Mouse (Mus musculus): ENCODE data around the gene Ccdc15.
"Not testable (repeated sequence)": the region's sequence is repeated elsewhere in the genome, so short reads cannot be mapped to it uniquely, and the experiment has no call there.

Gene Ccdc15

DNA sequence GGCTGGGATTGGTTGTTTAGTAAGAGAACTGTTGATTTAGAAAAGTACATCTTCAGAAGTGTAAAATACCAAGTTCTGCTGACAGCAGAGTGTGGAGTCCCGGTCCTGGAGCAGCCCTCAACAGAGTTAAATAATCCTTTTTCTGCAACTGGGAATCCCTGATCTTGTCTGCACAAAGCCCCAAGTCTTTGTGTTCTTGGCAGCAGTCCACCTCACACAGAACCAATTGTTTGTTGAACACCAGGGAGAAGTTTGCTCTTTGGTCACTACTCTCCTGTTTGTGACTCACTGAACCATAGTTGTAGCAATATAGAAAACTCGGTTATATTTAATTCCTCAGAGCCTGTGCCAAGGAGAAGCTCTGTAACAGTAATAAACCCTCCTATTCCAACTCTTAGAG lies 3.0 kb upstream of the Ccdc15 start:
- DNase-seq (ENCODE audit: low spot score in 2 of 2), result no peak

DNA sequence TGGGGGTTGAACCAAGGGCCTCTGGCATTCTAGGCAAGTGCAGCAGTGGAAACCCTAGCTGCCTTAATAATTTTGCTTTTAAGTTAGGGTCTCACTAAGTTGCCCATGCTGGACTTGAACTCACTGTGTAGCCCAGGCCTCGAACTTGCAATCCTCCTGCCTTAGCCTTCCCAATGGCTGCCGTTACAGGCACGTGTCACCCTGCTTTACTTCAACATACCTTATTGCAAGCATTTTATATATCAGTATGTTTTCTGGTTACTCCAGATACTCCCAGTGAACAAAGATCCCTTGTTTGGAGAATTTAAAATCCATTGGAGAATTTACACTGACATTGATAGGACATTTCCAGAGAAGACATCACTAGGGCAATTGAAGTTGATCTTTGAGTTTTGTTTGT lies 818 bp upstream of the Ccdc15 start:
- DNase-seq (ENCODE audit: low spot score in 2 of 2), result no peak

DNA sequence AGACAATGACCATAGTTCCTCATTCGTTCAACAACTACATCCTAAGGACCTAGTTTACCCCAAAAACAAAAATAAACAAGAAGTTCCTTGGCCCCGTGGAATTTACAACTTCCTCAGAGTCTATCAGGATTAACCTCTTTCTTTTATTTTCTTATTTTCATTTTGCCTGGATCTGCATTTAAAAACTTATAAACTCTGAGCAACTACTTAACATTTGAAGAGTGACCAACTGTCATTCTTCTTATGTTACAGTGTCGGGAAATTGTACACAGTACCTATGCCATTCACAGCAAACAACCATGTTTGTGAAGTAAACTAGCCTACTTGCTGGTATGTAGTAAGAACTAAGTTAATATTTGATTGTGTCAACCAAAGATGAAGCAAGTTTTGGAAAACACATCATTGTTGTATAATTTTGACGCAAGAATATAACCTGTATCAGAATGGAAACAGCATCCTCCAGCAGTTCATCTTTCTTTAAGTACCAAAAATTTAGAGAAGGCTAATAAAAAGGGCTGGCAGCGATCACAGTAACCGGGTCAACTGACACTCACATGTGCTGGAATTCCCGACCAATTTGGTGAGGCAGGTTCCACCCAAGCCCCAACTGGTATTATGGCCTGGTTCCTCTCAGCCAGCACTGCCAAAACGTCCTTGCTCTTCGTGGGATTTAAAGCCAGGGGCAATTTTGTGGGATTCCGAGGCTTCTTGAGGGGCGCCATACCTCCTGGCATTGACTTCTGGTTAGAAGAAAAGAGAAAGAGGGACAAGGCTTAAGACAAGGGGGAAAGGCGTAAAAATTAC lies 846 bp downstream of the Ccdc15 start:
- DNase-seq (ENCODE audit: low spot score in 2 of 2), result no peak

DNA sequence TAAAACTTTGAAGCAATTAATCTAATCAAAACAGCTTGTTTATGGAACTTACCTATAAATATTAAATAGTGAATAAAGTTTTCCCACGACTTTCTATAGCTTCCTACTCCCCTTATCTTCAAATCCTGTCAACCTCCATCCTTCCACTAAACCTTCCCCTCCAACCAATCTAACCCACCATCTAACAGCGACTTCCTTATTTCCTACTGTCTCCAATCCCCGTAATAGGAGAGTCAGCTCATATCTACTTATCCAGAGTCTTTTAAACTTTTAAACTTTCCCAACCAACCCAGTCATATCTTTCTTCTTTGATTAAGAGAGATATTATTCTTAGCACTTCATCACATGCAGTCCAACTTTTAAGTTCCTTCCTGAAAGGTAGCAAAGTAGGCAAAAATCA lies 2.8 kb downstream of the Ccdc15 start:
- DNase-seq (ENCODE audit: low spot score in 2 of 2), result no peak

DNA sequence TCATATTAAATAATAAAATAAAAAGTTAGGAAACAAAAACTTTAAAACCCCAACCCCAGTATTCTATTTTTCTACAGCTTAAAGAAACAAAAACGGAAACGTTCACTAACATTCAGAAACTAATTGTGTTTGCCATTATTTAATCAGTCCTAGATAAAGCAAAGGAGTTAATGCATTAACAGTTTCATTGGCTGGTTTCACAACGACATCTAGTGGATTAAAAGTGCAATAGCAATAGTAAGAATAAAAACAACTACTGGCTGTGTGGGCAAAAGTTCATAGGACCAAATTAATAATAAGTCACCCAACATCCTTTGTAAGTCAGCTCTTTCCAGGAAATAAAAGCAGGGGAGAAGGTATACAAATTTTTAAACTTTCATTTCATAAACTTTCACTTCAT lies 18.8 kb downstream of the Ccdc15 start:
- no peak for DNase-seq (ENCODE audit: low spot score in 2 of 2)

DNA sequence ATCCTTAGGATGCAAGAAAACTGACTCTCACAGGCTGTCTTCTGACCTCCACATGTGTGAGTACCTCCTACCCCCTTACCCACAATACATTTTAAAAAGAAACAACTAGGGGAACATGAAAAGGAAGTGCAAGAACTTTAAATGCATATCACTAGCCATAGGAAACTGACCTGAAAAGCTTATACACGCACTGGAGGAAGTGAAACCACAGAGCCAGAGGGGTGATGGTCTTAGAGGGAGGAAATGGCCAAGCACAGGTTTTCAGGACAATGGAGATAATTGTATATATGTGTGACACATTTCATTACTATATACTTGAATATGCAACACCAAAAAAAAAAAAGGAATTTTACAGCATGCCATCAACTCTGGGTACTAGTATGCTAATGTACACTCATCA lies 46.5 kb downstream of the Ccdc15 start:
- DNase-seq (ENCODE audit: low spot score in 2 of 2), result no peak

DNA sequence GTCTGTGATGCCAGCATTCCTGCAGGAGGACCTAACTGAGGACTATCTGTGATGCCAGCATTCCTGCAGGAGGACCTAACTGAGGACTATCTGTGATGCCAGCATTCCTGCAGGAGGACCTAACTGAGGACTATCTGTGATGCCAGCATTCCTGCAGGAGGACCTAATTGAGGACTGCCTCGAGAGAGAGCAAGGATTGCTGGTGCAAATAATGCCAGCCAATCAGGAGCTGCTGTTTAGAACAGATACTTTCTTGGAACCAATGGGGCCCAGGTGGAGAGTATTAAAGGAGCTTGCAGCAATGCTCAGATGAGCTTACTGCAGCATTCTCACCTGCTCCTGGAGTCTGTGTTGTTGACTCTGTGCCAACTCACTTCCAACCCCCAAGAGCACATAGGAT lies 47.7 kb downstream of the Ccdc15 start:
- not testable (repeated sequence) for DNase-seq (ENCODE audit: low spot score in 2 of 2)

DNA sequence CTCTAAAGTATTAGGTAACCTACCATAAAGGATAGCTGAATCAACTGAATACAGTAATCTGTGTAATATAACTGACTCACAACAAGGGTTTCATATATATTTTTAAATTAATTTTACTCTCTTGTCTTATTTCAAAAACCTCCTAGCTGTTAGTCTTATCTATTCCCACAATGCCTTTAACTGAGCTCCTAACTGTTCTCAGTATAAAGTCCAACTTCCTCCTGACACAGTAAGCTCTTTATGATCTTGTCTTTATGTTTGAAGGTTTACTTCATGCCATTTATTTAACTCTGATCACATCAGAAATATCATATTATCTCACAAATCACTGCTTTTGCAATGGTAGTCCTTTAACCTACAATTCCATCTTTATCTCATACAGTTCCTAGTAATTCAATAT lies 52.6 kb downstream of the Ccdc15 start:
- DNase-seq (ENCODE audit: low spot score in 2 of 2), result no peak

DNA sequence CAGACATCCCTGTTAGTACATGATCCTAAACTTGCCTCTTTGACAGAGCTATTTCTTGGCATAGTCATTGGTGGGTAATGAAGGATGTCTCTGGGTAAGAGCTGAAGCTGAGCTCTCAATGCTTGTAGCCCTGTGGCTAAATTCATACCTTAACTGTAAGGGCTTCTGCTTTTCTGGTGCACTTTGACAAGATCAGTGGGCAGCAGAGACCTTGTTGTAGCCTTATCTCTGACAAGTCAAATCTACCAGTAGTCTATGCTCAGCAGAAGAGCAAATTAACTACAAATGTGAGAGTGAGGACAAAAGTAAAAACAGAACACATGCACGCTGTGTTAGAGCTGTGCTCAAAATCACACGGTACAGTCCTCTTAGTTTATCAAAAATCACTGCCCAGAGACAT lies 81.6 kb downstream of the Ccdc15 start:
- DNase-seq (ENCODE audit: low spot score in 2 of 2), result no peak

DNA sequence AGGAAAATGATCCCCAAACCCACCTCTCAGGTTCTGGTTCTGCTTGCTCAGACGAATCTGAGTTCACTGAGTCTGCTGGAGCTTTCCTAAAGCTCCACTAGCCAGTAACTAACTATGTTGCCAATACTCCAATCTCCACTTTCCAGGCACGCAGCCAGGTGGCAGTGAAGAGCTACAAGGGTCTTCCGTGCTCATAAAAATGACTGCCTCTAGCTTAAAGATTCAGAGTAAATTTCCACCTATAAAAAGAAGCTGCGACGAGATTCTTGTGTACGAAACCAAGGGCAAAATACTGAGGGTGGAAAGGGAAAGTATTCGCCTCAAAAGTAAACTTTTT lies 92.4 kb downstream of the Ccdc15 start:
- peak in 1 of 2 experiments; percentile 30 for DNase-seq (ENCODE audit: low spot score in 2 of 2)

DNA sequence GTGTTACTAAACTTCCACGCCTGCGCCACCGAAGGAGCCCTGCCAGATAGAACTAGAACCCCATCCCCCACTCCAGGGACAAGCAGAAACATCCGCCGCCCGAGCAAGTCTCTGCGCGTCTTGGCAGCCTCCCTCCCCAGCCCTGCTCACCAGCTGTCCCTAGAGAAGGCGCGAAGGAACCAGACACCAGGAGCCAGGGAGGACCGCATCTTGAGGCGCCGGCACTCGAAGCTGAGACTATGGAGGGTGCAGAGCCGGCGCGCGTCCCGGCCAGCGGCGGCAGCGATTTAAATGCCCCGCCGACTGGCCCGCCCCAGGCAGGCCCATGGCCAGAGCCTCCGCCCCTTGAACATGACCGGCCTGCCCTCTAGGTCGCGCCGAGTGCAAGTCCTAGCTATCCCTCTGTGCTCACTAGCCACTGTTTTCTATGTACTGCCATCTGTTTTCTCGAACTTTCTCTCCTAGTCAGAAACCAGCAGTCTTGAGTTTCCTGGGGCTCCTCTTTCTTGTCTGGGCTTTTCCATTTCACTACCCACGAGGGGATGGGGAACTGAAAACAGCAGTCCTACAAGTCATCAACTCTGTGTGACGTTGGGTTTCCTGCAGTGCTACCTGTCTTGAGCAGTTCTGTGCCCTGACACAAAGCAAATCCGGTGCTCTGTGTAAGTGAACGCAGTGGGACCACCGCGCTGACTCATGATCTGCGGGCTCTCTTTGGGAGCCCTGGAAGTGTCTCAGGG lies 92.9 kb downstream of the Ccdc15 start, which contains the start of gene Slc37a2:
TSS of gene Slc37a2 (minus strand) at position 590 of the 740 bp plus-strand sequence.
- peak in 1 of 2 experiments; percentile 60 for DNase-seq (ENCODE audit: low spot score in 2 of 2)

DNA sequence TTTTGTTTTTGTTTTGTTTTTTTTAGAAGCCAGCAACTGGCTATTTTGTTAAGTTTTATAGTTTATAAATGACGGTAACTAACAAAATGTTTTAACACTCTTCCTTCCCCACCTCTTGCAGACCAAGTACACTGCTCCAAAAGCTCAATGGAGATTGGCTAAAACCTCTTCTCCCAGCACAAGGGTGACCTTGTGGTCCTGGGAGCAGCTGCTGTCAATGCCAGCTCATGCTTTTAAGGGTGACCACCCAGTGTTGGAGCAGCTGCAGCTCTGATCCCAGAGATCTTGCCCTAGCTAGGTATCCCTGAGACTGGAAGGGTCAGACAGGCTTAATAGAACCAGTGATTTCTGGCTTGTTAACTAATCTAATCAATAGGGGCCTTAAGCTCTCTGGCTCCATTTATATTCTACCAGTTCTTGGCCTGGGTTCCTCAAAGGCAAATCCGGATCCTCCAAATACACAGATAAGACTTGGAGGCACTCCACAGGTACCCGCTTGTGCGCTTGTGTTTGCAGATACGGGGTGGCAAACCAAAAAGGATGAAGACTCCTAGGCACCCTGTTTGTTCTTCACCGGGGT lies 93.6 kb downstream of the Ccdc15 start:
- no peak for DNase-seq (ENCODE audit: low spot score in 2 of 2)

DNA sequence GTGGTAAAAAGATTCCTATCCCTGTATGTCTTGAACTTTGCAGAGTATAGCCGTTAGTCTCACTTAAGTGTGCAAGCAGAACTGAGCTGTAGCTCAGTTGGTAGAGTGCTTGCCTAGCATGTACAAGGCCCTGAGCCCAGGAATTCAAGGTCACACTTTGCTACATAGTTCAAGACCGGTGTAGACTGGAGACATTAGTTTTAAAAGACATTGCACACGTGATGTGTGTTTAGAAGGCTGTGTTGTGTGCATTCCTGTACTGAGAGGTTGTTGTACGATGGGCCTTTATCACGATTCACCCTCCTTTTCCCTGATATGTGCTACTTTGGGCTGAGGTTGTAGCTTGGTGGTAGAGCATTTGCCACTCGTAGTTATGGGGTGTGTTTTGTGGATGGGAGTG lies 97.6 kb downstream of the Ccdc15 start:
- no peak for DNase-seq (ENCODE audit: low spot score in 2 of 2)

DNA sequence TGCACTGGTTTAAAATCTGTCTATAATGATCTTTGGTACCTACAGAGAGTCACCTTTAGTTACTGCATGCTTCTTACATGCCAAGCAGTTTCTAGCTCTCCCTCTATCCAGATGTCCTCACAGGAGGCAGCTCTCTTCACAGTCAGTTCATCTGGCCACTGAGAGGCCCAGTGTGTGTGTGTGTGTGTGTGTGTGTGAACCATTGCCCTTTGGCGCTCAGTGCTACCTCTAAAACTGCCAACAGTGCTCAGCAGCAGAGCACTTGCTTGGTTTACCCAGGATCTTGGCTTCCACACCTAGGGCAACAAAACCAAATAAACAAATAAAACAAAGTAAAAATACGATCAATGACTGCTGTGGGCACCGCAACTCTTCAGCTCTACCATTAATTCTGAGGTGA lies 98.3 kb downstream of the Ccdc15 start:
- DNase-seq (ENCODE audit: low spot score in 2 of 2), result no peak

DNA sequence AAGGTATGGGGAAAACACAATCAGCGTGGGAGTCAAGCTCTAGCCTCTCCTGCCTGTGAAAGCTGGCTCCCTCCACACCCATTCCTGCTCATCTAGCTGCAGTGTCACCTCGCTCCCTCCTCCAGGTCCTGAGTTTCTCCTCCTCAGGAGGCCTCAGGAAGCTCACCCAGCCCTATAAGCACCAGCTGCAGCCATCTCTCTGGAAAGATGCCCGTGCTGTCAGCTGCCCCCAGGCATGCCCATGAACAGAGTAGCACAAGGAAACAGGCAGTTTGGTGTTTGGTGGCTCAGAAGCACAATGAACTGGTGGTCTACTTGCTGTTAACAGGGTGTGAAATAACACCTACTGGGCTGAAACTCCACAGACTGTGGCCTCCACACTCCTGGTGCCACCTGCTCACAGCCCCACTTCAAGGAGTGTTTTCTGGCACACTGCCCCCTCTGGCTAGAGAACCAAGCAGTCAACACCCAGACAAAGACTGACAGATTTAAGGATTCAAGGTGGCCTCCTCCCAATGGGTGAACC lies 99.8 kb downstream of the Ccdc15 start:
- DNase-seq (ENCODE audit: low spot score in 2 of 2), result no peak

DNA sequence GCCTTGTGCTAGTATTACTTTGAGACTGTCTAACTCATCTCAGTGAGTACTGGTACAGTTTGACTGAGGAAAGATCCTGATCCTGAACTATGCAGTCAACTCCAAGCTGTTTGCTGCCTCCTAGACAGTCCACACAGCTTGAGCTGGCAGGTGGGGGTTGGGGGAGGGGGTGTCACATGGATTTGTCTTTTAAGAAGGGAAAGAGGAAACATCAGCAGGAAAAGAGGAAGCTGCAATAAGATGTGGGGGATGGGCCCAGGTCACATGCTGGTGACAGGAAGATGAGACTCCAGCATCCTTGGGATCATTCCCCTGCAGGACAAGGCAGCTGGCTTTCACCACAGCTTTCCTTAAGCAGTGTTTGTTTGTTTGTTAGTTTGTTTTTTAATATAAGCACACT lies 100.8 kb downstream of the Ccdc15 start:
- DNase-seq (ENCODE audit: low spot score in 2 of 2), result no peak

DNA sequence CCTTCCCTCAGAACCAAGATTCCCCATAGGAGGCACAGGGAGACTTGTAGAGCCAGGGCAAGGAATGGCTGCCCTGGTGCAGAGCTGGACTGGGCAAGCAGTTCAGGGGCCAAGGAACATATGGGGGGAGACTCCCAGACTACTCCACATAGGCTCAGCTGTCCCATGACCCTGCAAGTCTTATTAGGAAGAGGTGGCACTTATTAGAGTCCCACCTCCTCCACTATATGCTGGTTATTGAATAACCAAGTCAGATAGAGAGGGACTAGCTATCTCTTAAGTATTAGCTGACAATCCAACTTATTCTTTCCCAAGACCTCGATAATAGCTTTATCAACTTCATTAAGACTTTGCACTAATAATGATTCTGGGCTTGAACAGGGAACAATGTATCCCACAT lies 102.4 kb downstream of the Ccdc15 start:
- DNase-seq (ENCODE audit: low spot score in 2 of 2), result no peak

DNA sequence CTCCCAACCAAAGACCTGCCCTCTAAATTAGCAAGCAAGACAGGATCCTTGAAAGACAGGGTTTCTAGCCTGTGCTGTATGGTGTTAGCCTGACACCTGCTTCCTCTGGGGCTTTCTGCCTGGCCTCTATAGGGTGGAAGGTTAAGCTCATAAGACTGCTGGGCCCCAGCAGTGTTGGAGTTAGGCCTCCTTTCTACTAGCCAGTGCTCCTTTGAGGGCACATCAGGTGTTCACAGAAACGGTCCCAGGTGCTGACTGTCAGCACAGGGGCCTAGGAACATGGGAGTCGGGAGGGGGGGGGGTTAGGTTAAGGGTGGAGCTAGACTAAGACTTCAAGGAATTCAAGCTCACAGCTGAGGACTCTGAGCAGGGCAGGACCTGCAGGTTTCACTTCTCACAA lies 102.8 kb downstream of the Ccdc15 start:
- no peak for DNase-seq (ENCODE audit: low spot score in 2 of 2)

DNA sequence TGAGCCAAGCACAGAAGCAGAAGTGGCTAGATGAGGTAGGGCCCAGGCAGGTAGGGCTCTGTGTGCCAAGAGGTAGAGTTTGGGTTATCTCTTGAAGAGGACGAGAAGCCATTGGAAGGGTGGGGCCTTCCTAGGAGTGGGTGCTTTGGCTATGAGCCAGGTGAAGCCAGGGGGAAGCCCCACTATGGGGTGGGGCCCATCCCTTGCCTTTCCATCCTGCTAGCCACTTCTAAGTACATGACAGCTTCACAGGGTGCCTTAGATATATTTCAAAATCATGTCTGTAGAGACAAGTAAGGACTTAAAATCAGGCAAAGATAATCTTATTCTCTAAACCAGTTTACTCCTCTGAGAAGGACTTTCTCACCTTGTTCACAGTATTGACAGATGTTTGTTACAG lies 103.6 kb downstream of the Ccdc15 start:
- no peak for DNase-seq (ENCODE audit: low spot score in 2 of 2)

DNA sequence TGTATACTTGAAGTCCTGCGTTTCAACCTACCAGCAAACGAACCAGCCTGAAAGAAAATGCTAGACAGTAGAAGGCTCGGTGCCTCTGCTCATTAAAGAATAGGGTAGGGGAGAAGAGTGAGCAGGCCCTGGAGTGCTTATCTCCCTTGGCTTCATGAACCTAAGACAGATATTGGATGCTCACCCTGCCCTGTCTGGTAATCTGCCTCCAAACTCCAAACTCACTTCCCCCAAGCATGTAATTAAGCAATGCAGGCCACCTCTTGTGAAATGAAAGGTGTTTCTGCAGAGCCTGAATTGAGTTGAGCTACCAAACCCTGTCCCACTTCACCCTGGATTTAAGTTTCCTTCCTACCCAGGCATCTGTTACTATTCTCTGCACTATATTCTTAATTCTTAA lies 105.5 kb downstream of the Ccdc15 start:
- DNase-seq (ENCODE audit: low spot score in 2 of 2), result no peak

DNA sequence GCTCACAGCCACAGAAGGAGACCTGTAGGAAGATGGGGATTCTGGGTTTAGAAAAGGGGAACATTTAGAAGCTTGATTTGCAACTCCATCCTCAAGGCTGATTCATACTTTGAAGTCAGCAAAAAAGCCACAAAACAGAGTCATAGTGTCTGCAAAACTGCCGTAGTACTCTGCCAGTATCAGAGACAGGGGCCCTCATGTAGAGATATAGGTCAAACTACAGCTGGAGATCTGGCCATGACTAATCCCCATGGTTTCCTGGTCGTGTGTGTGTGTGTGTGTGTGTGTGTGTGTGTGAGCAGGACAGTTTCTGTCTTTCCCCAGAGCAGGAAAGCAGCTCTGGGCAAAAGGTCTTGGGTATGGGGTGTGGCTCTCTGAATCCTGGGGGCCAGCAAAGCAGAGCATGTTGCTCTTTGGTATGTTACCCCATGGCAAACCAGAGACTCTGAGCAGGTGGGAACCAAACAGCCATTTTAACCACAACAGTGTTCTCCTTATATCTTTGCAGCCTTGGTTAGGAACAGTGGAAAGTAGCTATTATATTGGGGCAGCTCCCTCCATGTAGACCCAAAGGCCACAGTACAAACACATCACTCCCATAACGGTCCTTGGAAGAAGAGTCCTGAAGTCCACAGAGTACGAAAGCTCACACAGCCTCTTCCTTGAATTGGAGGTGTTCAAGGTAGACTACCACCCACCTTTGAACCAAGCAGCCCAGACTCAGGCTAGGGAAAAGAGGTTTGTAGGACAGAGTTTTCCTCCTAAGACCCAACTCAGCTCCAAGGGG lies 112.1 kb downstream of the Ccdc15 start:
- no peak for DNase-seq (ENCODE audit: low spot score in 2 of 2)

Measured in frontal cortex, postnatal 25 days (tissue).